Mouse (Mus musculus) embryonic facial prominence, embryonic 15.5 days (tissue): Measurements from ENCODE around the gene Zfp985. TPM values are rescaled to one million over a fixed set of nuclear protein-coding genes. Genes with fewer than 3 reads are reported as not detected.
A peak's percentile ranks its signal among the peaks of the same experiment; 100 is the strongest.
"Not testable (repeated sequence)": the region's sequence is repeated elsewhere in the genome, so short reads cannot be mapped to it uniquely, and the experiment has no call there.

ENCODE experiments used
- ATAC-seq: fragments of 200-750 bp; cut with Nextera tagmentation; 2 replicates; pipeline ENCODE4 v1.8.0; 2017; ENCODE audit warnings: low read depth, moderate TSS enrichment; ENCODE audit not compliant: insufficient number of reproducible peaks, low FRiP score, low TSS enrichment
- H3K27ac ChIP-seq: fragments of 300-500 bp; sonication (generic); replicated peaks from 2 replicates; pipeline ENCODE4 v1.5.1; 2015; ENCODE audit warnings: mild to moderate bottlenecking, inconsistent platforms
- H3K27me3 ChIP-seq: fragments of 300-500 bp; sonication (generic); 2 replicates; pipeline ENCODE4 v1.6.1; 2015; ENCODE audit warnings: inconsistent platforms
- H3K36me3 ChIP-seq: fragments of 300-500 bp; sonication (generic); 2 replicates; pipeline ENCODE4 v1.6.1; 2015; ENCODE audit warnings: mild to moderate bottlenecking, inconsistent platforms
- H3K4me1 ChIP-seq: fragments of 300-500 bp; sonication (generic); 2 replicates; pipeline ENCODE4 v1.6.1; 2015; ENCODE audit warnings: inconsistent platforms
- H3K4me2 ChIP-seq: fragments of 300-500 bp; sonication (generic); replicated peaks from 2 replicates; pipeline ENCODE4 v1.6.1; 2015; ENCODE audit warnings: mild to moderate bottlenecking, inconsistent platforms
- H3K4me3 ChIP-seq: fragments of 300-500 bp; sonication (generic); replicated peaks from 2 replicates; pipeline ENCODE4 v1.5.1; 2015; ENCODE audit warnings: mild to moderate bottlenecking, inconsistent platforms
- H3K9ac ChIP-seq: fragments of 300-500 bp; sonication (generic); 2 replicates; pipeline ENCODE4 v1.6.1; 2015; ENCODE audit warnings: inconsistent platforms
- H3K9me3 ChIP-seq: fragments of 300-500 bp; sonication (generic); replicated peaks from 2 replicates; pipeline ENCODE4 v1.6.1; 2016; ENCODE audit warnings: inconsistent platforms
- WGBS: fragments of 180-500 bp; shearing (Covaris S2); methylation state at CpG from one replicate; pipeline ENCODE4 v1.1.7; 2015; 5-methylcytosine and 5-hydroxymethylcytosine counted together
- polyA plus RNA-seq: library from polyadenylated mRNA; unstranded; fragments of >200 nt; fragmentation: Nextera tagmentation; extraction: Ambion mirVana; gene quantifications from 2 replicates; pipeline ENCODE4 v1.2.1, GENCODE M21; 2015

The Zfp985 gene
- polyA plus RNA-seq, 1 experiment from 2014 or later = 0.07 TPM

DNA sequence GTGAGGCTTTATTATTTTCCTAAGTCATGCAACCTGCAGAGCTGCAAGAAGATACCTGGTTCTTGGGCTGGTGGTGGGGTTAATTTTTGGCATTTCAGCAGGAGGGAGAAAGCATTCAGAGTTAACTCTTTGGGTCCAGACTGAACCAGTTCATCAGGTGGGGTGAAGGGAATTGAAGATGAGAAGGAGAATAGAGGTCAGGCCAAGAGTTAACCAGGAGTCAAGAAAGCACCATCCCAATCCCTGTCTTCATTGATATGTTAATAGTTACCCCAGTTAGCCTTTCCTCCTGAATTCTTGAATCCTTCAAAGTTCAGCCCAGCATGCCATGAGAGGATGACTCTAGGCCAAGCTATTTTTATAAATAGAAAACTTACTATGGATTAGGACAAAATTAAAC is 4.9 kb downstream of the Zfp985 start:
- not testable (repeated sequence) for H3K9me3 ChIP-seq, H3K4me3 ChIP-seq, H3K9ac ChIP-seq, H3K36me3 ChIP-seq, H3K27ac ChIP-seq, ATAC-seq, H3K4me1 ChIP-seq, H3K27me3 ChIP-seq, H3K4me2 ChIP-seq

GRCm38 (mm10) chr4:147559096-147559495 is 6.0 kb downstream of the Zfp985 start:
- H3K27ac ChIP-seq, H3K9me3 ChIP-seq, ATAC-seq, H3K4me2 ChIP-seq, H3K4me1 ChIP-seq, H3K36me3 ChIP-seq, H3K4me3 ChIP-seq, H3K9ac ChIP-seq, H3K27me3 ChIP-seq: not testable (repeated sequence)
- 56% methylated on average over 1 of the region's 1 CpGs for WGBS

DNA sequence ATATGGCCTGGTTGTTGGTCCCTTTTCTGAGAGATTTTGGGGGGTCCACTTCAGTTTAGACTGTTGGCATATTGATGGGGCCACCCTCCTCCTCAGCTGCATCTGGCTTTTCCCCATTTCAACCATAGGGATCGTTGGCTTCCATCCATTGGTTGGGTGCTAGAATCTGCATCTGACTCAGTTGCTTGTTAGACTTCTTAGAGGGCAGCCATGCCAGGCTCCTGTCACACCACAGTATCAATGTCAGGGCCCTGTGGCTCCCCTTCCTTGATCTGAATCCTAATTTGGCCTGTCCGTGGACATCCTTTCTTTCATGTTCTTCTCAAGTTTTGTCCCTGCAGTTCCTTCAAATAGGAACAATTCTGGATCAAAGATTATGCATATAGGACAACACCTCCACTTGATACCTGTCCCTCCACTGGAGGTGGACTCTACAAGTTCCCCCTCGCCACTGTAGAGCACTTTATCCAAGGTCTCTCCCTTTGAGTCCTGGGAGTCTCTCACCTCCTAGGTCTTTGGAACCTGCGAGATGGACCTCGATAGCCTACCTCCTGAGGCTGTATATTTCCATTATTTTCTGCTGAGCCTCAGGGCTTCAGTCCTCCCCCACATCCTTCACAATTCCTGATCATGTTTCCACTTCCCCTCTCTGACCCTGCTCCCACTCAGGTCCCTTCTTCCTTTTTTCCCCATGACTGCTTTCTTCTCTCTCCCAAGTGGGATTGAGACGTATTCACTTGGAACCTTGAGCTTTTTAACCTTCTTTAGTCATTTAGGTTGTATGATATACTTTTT is 12.5 kb downstream of the Zfp985 start:
- H3K27me3 ChIP-seq = no peaks in the 10 kb centered on the region
- no peak overlapping the region for H3K4me2 ChIP-seq
- H3K36me3 ChIP-seq = no peaks in the 10 kb centered on the region
- ATAC-seq = no peak
- WGBS = 67% methylated on average over 6 of the region's 6 CpGs
- H3K4me3 ChIP-seq = no peak overlapping the region
- peaks cover 14% of the 10 kb centered on the region; the same call in 1 of the 2 replicates for H3K9me3 ChIP-seq
- H3K9ac ChIP-seq = no peak overlapping the region
- no peaks in the 10 kb centered on the region for H3K4me1 ChIP-seq
- no peak overlapping the region for H3K27ac ChIP-seq

DNA sequence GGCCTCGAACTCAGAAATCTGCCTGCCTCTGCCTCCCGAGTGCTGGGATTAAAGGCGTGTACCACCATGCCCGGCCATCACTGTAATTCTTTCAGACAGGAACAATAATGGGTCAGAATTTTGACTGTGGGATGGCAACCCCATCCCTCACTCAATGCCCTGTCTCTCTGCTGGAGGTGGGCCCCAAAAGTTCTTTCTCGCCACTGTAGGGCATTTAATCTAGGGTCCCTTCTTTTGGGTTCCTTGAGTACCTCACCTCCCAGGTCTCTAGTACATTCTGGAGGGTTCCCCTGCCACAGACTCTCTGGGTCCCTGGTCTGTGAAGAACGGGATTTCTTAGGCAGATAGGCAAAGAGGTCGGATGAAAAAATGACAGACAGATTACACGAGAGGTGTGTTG is 18.1 kb downstream of the Zfp985 start:
- H3K4me1 ChIP-seq, H3K4me3 ChIP-seq, H3K36me3 ChIP-seq, H3K27ac ChIP-seq, ATAC-seq, H3K27me3 ChIP-seq, H3K9ac ChIP-seq, H3K9me3 ChIP-seq, H3K4me2 ChIP-seq: not testable (repeated sequence)
- 87% methylated on average over 8 of the region's 8 CpGs for WGBS

DNA sequence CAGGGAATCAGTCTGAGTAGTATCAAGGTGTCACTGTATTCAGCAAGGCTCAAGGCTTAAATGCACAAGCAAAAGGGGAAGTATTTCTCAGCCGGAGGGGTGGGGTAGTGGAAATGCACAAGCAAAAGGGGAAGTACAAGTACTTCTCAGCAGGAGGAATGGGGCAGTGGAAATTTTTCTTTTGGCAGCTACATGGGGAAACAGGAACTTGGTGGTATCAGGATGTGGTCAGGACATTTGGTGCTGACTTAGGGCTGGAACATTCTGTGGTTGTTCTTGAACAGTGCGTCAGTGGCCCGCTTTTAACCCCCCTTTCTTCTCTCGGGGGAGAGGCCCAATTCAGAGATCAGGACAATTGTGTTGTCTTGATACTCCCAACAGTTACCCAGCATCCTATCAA is 26.3 kb downstream of the Zfp985 start:
- H3K9me3 ChIP-seq, H3K4me3 ChIP-seq, H3K4me2 ChIP-seq, H3K9ac ChIP-seq, H3K27me3 ChIP-seq, H3K36me3 ChIP-seq, H3K27ac ChIP-seq, ATAC-seq, H3K4me1 ChIP-seq: not testable (repeated sequence)
- 85% methylated on average over 4 of the region's 4 CpGs for WGBS

DNA sequence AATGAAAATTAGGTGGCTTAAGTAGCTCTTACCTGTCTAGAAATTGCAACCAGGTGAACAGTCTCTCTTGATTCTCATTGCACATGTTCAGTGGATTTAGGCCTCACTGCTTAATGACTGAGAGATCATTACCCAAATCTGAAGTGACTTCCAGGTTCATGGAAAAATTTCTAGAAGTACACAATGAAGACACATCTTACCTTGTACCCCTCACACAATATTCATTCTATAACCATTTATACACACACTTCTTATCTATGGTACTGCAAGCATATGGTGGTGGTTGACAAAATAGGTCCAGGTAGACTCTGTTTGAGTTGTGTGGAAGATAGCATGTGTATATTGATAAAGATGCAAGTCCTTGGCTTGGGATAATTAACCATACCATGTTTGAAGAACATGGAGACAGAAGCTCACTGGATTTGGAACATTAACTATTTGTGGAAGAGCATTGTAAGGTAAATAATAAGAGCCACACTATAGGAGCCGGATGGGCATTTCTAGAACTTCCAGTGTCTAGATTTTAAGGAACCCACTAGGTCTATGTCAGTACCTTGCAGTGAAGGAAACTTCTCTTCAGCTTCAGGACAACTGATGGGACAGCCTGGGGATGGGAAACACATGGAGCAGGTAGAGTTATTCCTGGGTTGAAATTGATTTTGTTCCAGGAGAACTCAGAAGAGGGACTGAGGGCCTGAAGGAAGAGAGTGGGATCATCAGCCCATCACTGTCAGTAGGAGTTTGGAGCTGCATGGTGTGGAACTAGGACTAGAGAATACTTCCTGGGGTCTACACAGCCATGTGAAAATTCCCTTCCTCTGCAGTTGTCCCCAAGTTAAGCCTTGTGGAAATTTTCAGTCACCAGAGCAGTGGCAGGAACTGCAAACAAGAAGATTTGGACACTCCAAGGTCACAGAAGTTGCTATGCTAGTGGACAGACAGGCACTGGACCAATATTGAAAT is 33.7 kb downstream of the Zfp985 start:
- 53% methylated on average over 1 of the region's 1 CpGs for WGBS
- ATAC-seq = peak; percentile 43; the same call in 1 of the 2 replicates
- Histone ChIP-seq H3K27ac (no peak overlapping the region), H3K4me2 (no peak overlapping the region), H3K9ac (no peak overlapping the region), H3K36me3 (no peaks in the 10 kb centered on the region), H3K27me3 (no peaks in the 10 kb centered on the region), H3K4me1 (no peaks in the 10 kb centered on the region), H3K4me3 (no peak overlapping the region), H3K9me3 (peaks cover 13% of the 10 kb centered on the region)

DNA sequence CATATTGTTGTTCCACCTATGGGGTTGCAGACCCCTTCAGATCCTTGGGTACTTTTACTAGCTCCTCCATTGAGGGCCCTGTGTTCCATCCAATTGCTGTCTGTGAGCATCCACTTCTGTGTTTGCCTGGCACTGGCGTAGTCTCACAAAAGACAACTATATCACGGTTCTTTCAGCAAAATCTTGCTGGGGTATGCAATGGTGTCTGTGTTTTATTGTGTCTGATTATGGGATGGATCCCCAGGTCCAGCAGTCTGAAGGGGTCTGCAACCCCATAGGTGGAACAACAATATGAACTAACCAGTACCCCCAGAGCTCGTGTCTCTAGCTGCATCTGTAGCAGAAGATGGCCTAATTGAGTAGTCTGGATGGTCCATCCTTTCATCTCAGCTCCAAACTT is 41.6 kb downstream of the Zfp985 start:
- not testable (repeated sequence) for ATAC-seq, H3K9ac ChIP-seq
- 77% methylated on average over 3 of the region's 3 CpGs for WGBS

DNA sequence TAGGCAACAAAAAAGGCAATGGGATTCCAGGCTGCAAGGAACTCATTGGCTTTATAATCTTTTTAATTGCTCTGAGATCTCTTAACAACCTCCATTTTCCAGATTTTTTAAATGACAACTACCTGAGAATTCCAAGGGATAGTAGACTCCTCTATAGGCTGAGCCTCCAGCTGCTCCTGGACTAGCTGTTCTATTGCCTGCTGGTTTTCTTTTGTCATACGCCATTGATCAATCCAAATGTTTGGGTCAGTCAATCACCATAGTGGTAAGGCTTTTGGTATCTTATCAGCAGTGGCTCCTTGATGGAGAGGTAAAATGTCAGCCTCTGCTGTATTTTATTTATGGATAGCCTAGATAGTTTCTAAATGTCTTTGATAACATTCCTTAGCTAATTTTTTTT is 44.6 kb downstream of the Zfp985 start:
- Histone ChIP-seq H3K9me3 (no peaks in the 10 kb centered on the region; the same call in 1 of the 2 replicates), H3K36me3 (no peaks in the 10 kb centered on the region), H3K4me1 (no peaks in the 10 kb centered on the region), H3K27ac (no peak overlapping the region), H3K4me2 (no peak overlapping the region), H3K9ac (no peak overlapping the region), H3K4me3 (no peak overlapping the region), H3K27me3 (no peaks in the 10 kb centered on the region)
- WGBS = 54% methylated on average over 1 of the region's 1 CpGs
- ATAC-seq = no peak

More for the DNA sequence above, 41.6 kb downstream of the Zfp985 start:
- H3K9me3 ChIP-seq, H3K4me2 ChIP-seq, H3K27me3 ChIP-seq, H3K4me1 ChIP-seq, H3K4me3 ChIP-seq, H3K36me3 ChIP-seq, H3K27ac ChIP-seq: not testable (repeated sequence)

DNA sequence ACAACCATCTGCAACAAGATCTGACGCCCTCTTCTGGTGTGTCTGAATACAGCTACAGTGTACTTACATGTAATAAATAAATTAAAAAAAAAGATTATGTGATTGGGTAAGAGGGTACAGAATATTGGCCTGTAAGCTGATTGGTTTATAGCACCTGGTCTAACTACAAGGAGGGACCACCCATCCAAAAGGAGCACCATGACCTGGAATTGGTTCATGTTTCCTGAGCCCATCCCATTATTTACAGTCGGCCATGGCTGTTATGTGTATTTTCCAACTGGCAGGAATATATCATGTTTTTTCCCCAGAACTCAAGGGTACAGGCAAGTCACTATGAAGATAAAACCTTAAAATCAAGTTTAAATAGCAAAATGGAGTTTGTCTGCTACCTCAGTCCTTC is 45.8 kb downstream of the Zfp985 start:
- Histone ChIP-seq H3K9ac (no peak overlapping the region), H3K36me3 (no peaks in the 10 kb centered on the region), H3K27me3 (no peaks in the 10 kb centered on the region), H3K4me3 (no peak overlapping the region), H3K9me3 (no peaks in the 10 kb centered on the region; the same call in 1 of the 2 replicates), H3K4me2 (no peak overlapping the region), H3K4me1 (no peaks in the 10 kb centered on the region), H3K27ac (no peak overlapping the region)
- ATAC-seq = 0 out of 2 replicates have a peak, but pooled peaks have one; percentile 32
- 54% methylated on average over 2 of the region's 2 CpGs for WGBS

GRCm38 (mm10) chr4:147601881-147602280 is 48.8 kb downstream of the Zfp985 start:
- no peak for ATAC-seq
- Histone ChIP-seq H3K4me2 (no peak overlapping the region), H3K4me3 (no peak overlapping the region), H3K27ac (no peak overlapping the region), H3K36me3 (no peaks in the 10 kb centered on the region), H3K4me1 (no peaks in the 10 kb centered on the region), H3K9me3 (0 out of 2 replicates have a peak, but pooled peaks cover 13% of the 10 kb centered on the region), H3K27me3 (no peaks in the 10 kb centered on the region), H3K9ac (no peak overlapping the region)
- 41% methylated on average over 1 of the region's 1 CpGs for WGBS

DNA sequence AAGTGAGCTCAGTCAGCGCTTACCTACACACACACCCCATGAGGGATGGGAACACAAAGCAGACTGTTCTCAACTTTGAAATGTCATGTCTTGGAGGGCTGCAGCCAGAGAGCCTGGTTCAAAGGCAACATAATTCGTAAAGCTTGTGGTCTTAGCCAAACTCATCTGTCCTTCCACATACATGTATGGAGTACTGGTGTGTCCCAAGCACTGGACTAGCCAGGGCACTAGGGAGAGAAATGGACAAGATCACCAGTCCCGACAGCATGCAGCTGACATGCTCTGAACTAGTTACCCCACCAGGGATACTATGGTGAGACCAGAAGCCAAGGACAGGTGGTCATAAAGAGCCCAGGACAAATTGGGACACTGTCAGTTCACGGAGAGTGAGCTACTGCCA is 50.7 kb downstream of the Zfp985 start:
- Histone ChIP-seq H3K4me3 (no peak overlapping the region), H3K27me3 (no peaks in the 10 kb centered on the region), H3K27ac (no peak overlapping the region), H3K36me3 (no peaks in the 10 kb centered on the region), H3K9ac (no peak overlapping the region), H3K4me1 (no peaks in the 10 kb centered on the region), H3K4me2 (no peak overlapping the region), H3K9me3 (0 out of 2 replicates have a peak, but pooled peaks cover 13% of the 10 kb centered on the region)
- no peak for ATAC-seq
- 77% methylated on average over 4 of the region's 4 CpGs for WGBS
